Mouse (Mus musculus): ENCODE measurements around the gene Veph1. TPM values are rescaled to one million over a fixed set of nuclear protein-coding genes. Genes with fewer than 3 reads are reported as not detected.
"Not testable (repeated sequence)": the region's sequence is repeated elsewhere in the genome, so short reads cannot be mapped to it uniquely, and the experiment has no call there.

Veph1 gene
- total and polyA plus RNA-seq, 2 experiments from 2014 or later: 3.6 to 5.8 TPM

DNA sequence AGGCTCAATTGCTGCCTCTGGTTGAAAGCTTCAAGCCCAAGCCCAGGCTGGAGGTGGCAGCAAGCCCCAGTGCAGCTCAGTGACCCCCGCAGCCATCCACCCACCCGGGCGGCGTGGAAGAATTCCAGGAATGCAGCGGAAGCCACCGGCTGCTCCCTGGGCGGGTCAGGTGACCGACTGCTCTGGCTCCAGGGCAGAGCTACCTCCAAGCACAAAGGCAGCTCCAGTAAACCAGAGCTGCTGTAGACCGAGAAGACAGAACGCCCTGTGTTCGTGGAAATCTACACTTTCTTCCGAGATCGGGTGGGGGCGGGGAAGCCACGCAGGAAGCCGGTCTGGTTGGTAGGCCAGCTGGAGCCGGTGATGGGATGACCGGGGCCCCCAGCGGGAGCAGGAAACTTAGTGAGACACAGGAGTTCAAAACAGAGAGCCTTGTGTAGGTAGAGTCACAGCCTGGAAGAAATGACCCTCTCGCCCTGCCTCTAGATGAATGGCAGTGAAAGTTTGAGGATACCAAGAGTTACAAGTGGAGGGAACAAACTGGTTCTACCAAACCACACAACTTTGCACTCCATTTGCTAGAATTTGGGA, 4.2 kb downstream of the Veph1 start:
- 15% methylated on average over 20 of the region's 20 CpGs for WGBS
- Histone ChIP-seq H3K27me3 (ENCODE audit: insufficient read depth, low read length) (no peaks in the 10 kb centered on the region), H3K4me2 (ENCODE audit: low read depth) (peak overlapping the region; percentile 48), H3K27ac (ENCODE audit: low read depth, low read length) (0 out of 2 replicates have a peak overlapping the region, but pooled peaks have one; percentile 35), H3K9me3 (ENCODE audit: low read length) (no peaks in the 10 kb centered on the region), H3K9ac (peak overlapping the region; percentile 2; the same call in 1 of the 2 replicates), H3K36me3 (ENCODE audit: insufficient read depth) (no peaks in the 10 kb centered on the region), H3K4me1 (ENCODE audit: insufficient read depth) (no peaks in the 10 kb centered on the region), H3K4me3 (ENCODE audit: low read depth, low read length) (peak overlapping the region; percentile 10; the same call in 1 of the 2 replicates)
- no peak for TF ChIP-seq CTCF (IDR thresholded peaks at IDR 0.05; ENCODE audit: low read depth)
- ATAC-seq: peak; percentile 68
- DNase-seq: peak; percentile 9

GRCm38 (mm10) chr3:66263270-66263669, 33.4 kb downstream of the Veph1 start:
- no peak for ATAC-seq

DNA sequence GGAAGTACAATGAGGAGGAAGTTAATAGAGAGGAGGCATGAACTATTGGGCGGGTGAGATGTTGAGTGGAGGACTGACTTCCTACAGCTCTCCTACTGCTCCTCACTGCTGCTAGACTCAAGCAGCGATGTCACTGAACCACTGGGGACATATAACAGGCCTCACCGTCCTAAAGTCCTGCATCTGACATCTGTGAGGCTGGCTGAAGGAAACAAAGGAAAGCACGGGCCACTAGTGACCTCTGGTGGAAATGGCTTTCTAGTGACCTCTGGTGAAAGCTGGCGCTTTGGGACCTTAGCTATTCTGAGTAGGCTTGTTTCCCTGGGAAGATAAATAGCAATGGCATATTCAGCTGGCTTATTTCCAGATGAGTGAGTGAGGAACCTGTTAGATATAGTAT, 34.3 kb downstream of the Veph1 start:
- Histone ChIP-seq H3K4me3 (ENCODE audit: low read depth, low read length) (no peak overlapping the region), H3K4me1 (ENCODE audit: insufficient read depth) (no peaks in the 10 kb centered on the region), H3K4me2 (ENCODE audit: low read depth) (no peak overlapping the region), H3K9ac (no peak overlapping the region), H3K9me3 (ENCODE audit: low read length) (no peaks in the 10 kb centered on the region), H3K27me3 (ENCODE audit: insufficient read depth, low read length) (no peaks in the 10 kb centered on the region), H3K27ac (ENCODE audit: low read depth, low read length) (no peak overlapping the region), H3K36me3 (ENCODE audit: insufficient read depth) (no peaks in the 10 kb centered on the region)
- ATAC-seq (no peak), DNase-seq (no peak)
- 46% methylated on average over 5 of the region's 5 CpGs for WGBS
- TF ChIP-seq CTCF (IDR thresholded peaks at IDR 0.05; ENCODE audit: low read depth): 0 out of 2 replicates have a peak, but pooled peaks have one; percentile 23

More at GRCm38 (mm10) chr3:66263270-66263669, 33.4 kb downstream of the Veph1 start:
- Histone ChIP-seq H3K9ac (no peak overlapping the region), H3K27ac (ENCODE audit: low read depth, low read length) (no peak overlapping the region), H3K9me3 (ENCODE audit: low read length) (no peaks in the 10 kb centered on the region), H3K4me2 (ENCODE audit: low read depth) (no peak overlapping the region), H3K4me3 (ENCODE audit: low read depth, low read length) (no peak overlapping the region), H3K36me3 (ENCODE audit: insufficient read depth) (no peaks in the 10 kb centered on the region), H3K4me1 (ENCODE audit: insufficient read depth) (no peaks in the 10 kb centered on the region), H3K27me3 (ENCODE audit: insufficient read depth, low read length) (no peaks in the 10 kb centered on the region)
- no peak for DNase-seq
- TF ChIP-seq CTCF (IDR thresholded peaks at IDR 0.05; ENCODE audit: low read depth): no peak
- 77% methylated on average over 4 of the region's 4 CpGs for WGBS

- WGBS: 52% methylated on average over 9 of the region's 9 CpGs
Measured at GRCm38 (mm10) chr3:66254504-66255105, 42.0 kb downstream of the Veph1 start.

GRCm38 (mm10) chr3:66251842-66252241, 44.8 kb downstream of the Veph1 start:
- peak; percentile 62; the same call in 1 of the 2 replicates for ATAC-seq
- H3K4me3 ChIP-seq (ENCODE audit: low read depth, low read length): no peak overlapping the region
- no peaks in the 10 kb centered on the region for H3K36me3 ChIP-seq (ENCODE audit: insufficient read depth)
- no peaks in the 10 kb centered on the region for H3K4me1 ChIP-seq (ENCODE audit: insufficient read depth)
- TF ChIP-seq CTCF (IDR thresholded peaks at IDR 0.05; ENCODE audit: low read depth): no peak
- DNase-seq: peak; percentile 17
- H3K4me2 ChIP-seq (ENCODE audit: low read depth): no peak overlapping the region
- H3K27ac ChIP-seq (ENCODE audit: low read depth, low read length): no peak overlapping the region
- H3K9ac ChIP-seq: no peak overlapping the region
- H3K9me3 ChIP-seq (ENCODE audit: low read length): no peaks in the 10 kb centered on the region
- no peaks in the 10 kb centered on the region for H3K27me3 ChIP-seq (ENCODE audit: insufficient read depth, low read length)
- 37% methylated on average over 7 of the region's 7 CpGs for WGBS

More at GRCm38 (mm10) chr3:66254504-66255105, 42.0 kb downstream of the Veph1 start:
- no peak overlapping the region for H3K4me2 ChIP-seq (ENCODE audit: low read depth)
- no peak overlapping the region for H3K4me3 ChIP-seq (ENCODE audit: low read depth, low read length)
- no peak overlapping the region for H3K9ac ChIP-seq
- no peak for TF ChIP-seq CTCF (IDR thresholded peaks at IDR 0.05; ENCODE audit: low read depth)
- H3K27me3 ChIP-seq (ENCODE audit: insufficient read depth, low read length): no peaks in the 10 kb centered on the region
- DNase-seq (peak; percentile 25), ATAC-seq (peak; percentile 51)
- H3K9me3 ChIP-seq (ENCODE audit: low read length): no peaks in the 10 kb centered on the region
- H3K36me3 ChIP-seq (ENCODE audit: insufficient read depth): no peaks in the 10 kb centered on the region
- no peaks in the 10 kb centered on the region for H3K4me1 ChIP-seq (ENCODE audit: insufficient read depth)
- H3K27ac ChIP-seq (ENCODE audit: low read depth, low read length): no peak overlapping the region; the same call in 1 of the 2 replicates

DNA sequence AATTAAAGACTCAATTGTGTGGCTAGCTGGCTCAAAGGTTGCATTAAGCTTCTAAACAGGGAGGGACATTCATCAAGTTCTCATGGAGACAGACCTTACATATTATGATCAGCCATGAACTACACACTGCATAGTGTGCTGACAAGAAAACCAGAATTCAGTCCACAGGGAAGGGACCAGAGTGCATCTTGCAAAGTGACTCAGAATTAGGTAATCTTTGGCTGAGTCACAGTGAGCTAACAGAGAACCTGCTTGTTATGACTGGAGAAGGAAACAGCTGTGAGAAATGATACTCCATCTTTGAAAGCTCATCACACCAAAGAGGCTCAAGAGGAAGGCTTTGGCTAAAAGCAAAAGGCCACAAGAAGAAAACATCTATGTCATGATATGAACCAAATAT, 56.2 kb downstream of the Veph1 start:
- no peak for TF ChIP-seq CTCF (IDR thresholded peaks at IDR 0.05; ENCODE audit: low read depth)
- no peak overlapping the region for H3K9ac ChIP-seq

DNA sequence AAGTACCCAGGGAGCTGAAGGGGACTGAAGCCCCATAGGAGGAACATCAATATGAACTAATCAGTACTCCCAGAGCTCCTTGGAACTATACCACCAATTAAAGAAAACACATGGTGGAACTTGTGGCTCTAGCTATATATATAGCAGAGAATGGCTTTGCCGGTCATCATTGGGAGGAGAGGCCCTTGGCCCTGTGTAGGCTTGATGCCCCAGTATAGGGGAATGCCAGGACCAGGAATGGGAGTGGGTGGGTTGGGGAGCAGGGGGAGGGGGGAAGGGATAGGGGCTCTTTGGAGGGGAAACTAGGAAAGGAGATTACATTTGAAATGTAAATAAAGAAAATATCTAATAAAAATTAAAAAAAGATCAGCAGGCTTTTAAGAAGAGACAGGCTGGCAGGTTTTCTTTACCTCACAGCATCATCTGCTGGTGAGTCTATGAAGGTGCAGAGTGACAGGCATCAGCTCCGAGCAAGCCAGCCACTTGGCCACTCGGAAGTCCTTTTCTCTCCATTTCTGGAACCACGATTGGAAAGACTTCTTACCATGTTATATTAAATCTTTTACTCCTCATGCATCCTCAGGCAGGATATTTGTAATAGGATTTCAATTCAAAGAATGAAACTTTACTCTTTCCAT, 60.3 kb downstream of the Veph1 start:
- not testable (repeated sequence) for H3K4me2 ChIP-seq (ENCODE audit: low read depth); H3K4me3 ChIP-seq (ENCODE audit: low read depth, low read length); H3K27ac ChIP-seq (ENCODE audit: low read depth, low read length); H3K36me3 ChIP-seq (ENCODE audit: insufficient read depth); H3K9ac ChIP-seq; H3K9me3 ChIP-seq (ENCODE audit: low read length); H3K27me3 ChIP-seq (ENCODE audit: insufficient read depth, low read length); H3K4me1 ChIP-seq (ENCODE audit: insufficient read depth)
- 32% methylated on average over 4 of the region's 4 CpGs for WGBS
- peak; percentile 88 for TF ChIP-seq CTCF (IDR thresholded peaks at IDR 0.05; ENCODE audit: low read depth)
- ATAC-seq: peak; percentile 76; the same call in 1 of the 2 replicates
- DNase-seq: peak; percentile 65

More for the DNA sequence above, 56.2 kb downstream of the Veph1 start:
- H3K27ac ChIP-seq (ENCODE audit: low read depth, low read length): no peak overlapping the region
- no peaks in the 10 kb centered on the region for H3K4me1 ChIP-seq (ENCODE audit: insufficient read depth)
- no peak overlapping the region for H3K4me2 ChIP-seq (ENCODE audit: low read depth)
- no peak for DNase-seq
- no peak overlapping the region for H3K4me3 ChIP-seq (ENCODE audit: low read depth, low read length)
- H3K27me3 ChIP-seq (ENCODE audit: insufficient read depth, low read length): no peaks in the 10 kb centered on the region
- H3K9me3 ChIP-seq (ENCODE audit: low read length): no peaks in the 10 kb centered on the region
- H3K36me3 ChIP-seq (ENCODE audit: insufficient read depth): no peaks in the 10 kb centered on the region
- ATAC-seq: no peak
